In the genomic region with DNA sequence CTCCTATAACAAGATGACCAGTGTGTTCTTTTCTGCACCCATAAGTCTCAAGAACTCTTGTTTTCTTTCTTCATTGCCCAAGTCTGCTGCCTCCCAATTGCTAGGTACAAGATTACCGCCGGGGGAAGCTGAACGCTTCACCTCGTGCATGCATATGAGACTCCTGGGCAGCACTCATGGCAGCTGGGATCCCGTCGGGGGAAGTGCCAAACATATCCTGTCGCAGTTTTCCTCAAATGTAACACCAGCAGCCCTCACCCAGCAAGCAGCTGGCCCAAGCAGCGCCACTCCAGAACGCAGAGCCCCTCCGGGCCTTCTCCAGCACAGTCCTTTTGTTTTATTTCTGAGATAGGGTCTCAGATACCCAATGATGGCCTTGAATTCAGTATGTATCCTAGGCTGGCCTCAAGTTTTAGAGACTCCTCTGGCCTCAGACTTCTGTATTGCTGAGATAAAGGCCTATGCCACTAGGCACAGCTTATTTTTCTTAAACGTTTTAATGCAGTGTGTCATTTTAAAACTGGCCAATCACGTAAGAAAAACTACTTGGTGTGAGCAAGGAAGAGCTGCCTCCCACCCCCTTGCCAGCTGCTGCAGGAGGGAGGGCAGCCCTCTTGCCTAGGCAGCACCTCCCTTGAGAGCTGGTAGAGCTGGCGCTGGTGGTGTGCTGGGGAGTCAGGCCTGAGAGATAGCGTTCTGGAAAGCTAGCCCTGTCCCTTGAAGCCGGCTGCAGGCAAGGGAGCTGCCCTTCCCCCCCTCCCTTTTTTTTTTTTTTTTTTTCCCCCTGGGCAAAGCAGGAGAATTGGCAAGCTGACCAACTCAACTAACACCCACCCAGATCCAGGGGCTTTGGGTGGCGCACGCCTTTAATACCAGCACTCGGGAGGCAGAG, we compare ENCODE assay signal across 13 mouse cellular contexts. TPM values are rescaled to one million over a fixed set of nuclear protein-coding genes. Genes with fewer than 3 reads are reported as not detected.
DNase-seq lines count a peak whose midpoint lies in the region; ATAC-seq and TF ChIP-seq lines count a peak whose summit lies in the region.
"Had no signal": no experiment of that assay in that cellular context is flagged by ENCODE, and none has a peak within 500 bp of the region (broad histone marks: within the 10 kb centered on the region; RNA-seq: fewer than 3 reads in every experiment).

No protein-coding gene starts in this region.

- no peaks in the 10 kb centered on the region for H3K36me3 ChIP-seq in intestine, postnatal 0 days (ENCODE audit: control insufficient read depth, insufficient read depth)
- no peaks in the 10 kb centered on the region for H3K36me3 ChIP-seq in intestine, embryonic 16.5 days (ENCODE audit: control insufficient read depth, insufficient read depth, low read length)
- H3K36me3 ChIP-seq in E14TG2a.4 (ENCODE audit: insufficient read depth, low read length) = no peaks in the 10 kb centered on the region
- no peaks in the 10 kb centered on the region for H3K36me3 ChIP-seq in liver, embryonic 13.5 days
- H3K36me3 ChIP-seq: hindbrain, embryonic 13.5 days; limb, embryonic 12.5 days had no signal

- ATAC-seq in intestine, postnatal 0 days = no peak
- no peak for ATAC-seq in intestine, embryonic 16.5 days
- ATAC-seq in liver, embryonic 13.5 days (ENCODE audit: low read depth) = no peak
- ATAC-seq in monocyte, adult 5-6 weeks (replicated peaks; ENCODE audit: insufficient number of reproducible peaks, low FRiP score, low TSS enrichment, poor library complexity, severe bottlenecking) = no peak

- H3K9me3 ChIP-seq in intestine, postnatal 0 days (ENCODE audit: control insufficient read depth) = no peaks in the 10 kb centered on the region
- no peaks in the 10 kb centered on the region for H3K9me3 ChIP-seq in intestine, embryonic 16.5 days (ENCODE audit: control insufficient read depth, low read length)
- H3K9me3 ChIP-seq in E14TG2a.4 (ENCODE audit: low read length) = no peaks in the 10 kb centered on the region
- no peaks in the 10 kb centered on the region for H3K9me3 ChIP-seq in liver, embryonic 13.5 days (replicated peaks)
- H3K9me3 ChIP-seq: hindbrain, embryonic 13.5 days had no signal

- H3K27me3 ChIP-seq in intestine, postnatal 0 days (replicated peaks; ENCODE audit: control insufficient read depth, insufficient read depth, low read length) = no peaks in the 10 kb centered on the region
- no peaks in the 10 kb centered on the region for H3K27me3 ChIP-seq in intestine, embryonic 16.5 days (replicated peaks; ENCODE audit: control insufficient read depth, insufficient read depth, low read length)
- H3K27me3 ChIP-seq in E14TG2a.4 (ENCODE audit: insufficient read depth, low read length) = no peaks in the 10 kb centered on the region
- H3K27me3 ChIP-seq in liver, embryonic 13.5 days = no peaks in the 10 kb centered on the region
- H3K27me3 ChIP-seq: hindbrain, embryonic 13.5 days had no signal

- H3K4me1 ChIP-seq in intestine, postnatal 0 days (replicated peaks; ENCODE audit: control insufficient read depth, insufficient read depth, low read length) = peaks cover under 1% of the 10 kb centered on the region; the same call in 1 of the 2 replicates
- peaks cover 7% of the 10 kb centered on the region for H3K4me1 ChIP-seq in intestine, embryonic 16.5 days (ENCODE audit: control insufficient read depth, insufficient read depth, low read length)
- peaks cover 75% of the 10 kb centered on the region for H3K4me1 ChIP-seq in E14TG2a.4 (replicated peaks; ENCODE audit: low read depth, low read length)
- peaks cover 46% of the 10 kb centered on the region for H3K4me1 ChIP-seq in liver, embryonic 13.5 days (replicated peaks)

- H3K27ac ChIP-seq in intestine, postnatal 0 days (ENCODE audit: low read depth, low read length) = peak overlapping the region; percentile 50
- H3K27ac ChIP-seq in intestine, embryonic 16.5 days (ENCODE audit: low read length) = no peak overlapping the region
- peak overlapping the region; percentile 45 for H3K27ac ChIP-seq in liver, embryonic 13.5 days
- H3K27ac ChIP-seq: heart, adult 2 months; hindbrain, embryonic 13.5 days; limb, embryonic 12.5 days had no signal

- no peak overlapping the region for H3K4me2 ChIP-seq in intestine, postnatal 0 days (replicated peaks; ENCODE audit: low read depth)
- no peak overlapping the region for H3K4me2 ChIP-seq in intestine, embryonic 16.5 days (ENCODE audit: low read depth, low read length)
- peak overlapping the region; percentile 2; the same call in 1 of the 2 replicates for H3K4me2 ChIP-seq in liver, embryonic 13.5 days
- H3K4me2 ChIP-seq: hindbrain, embryonic 13.5 days; limb, embryonic 12.5 days had no signal

- no peak overlapping the region for H3K4me3 ChIP-seq in intestine, postnatal 0 days (ENCODE audit: low read depth, low read length)
- H3K4me3 ChIP-seq in intestine, embryonic 16.5 days (ENCODE audit: low read length) = no peak overlapping the region
- peak overlapping the region; percentile 60 for H3K4me3 ChIP-seq in E14TG2a.4 (replicated peaks; ENCODE audit: low read length)
- H3K4me3 ChIP-seq in liver, embryonic 13.5 days (replicated peaks) = no peak overlapping the region
- H3K4me3 ChIP-seq: heart, adult 2 months; hindbrain, embryonic 13.5 days; limb, embryonic 12.5 days had no signal

- DNase-seq in ES-CJ7 (ENCODE audit: low read depth, low spot score) = peak; percentile 67
- peak; percentile 56 for DNase-seq in liver, embryonic 13.5 days
- DNase-seq in urinary bladder, adult 2 months (ENCODE audit: low spot score) = no peak
- DNase-seq: cerebellum, adult 18-20 months; right cerebral cortex, postnatal 14 days had no signal

- no peak overlapping the region for H3K9ac ChIP-seq in intestine, postnatal 0 days (ENCODE audit: low read depth, low read length)
- H3K9ac ChIP-seq in intestine, embryonic 16.5 days (ENCODE audit: low read depth, low read length) = no peak overlapping the region
- H3K9ac ChIP-seq in liver, embryonic 13.5 days = no peak overlapping the region
- H3K9ac ChIP-seq: hindbrain, embryonic 13.5 days; limb, embryonic 12.5 days had no signal

- 71% methylated on average over 18 of the region's 18 CpGs for WGBS in intestine, postnatal 0 days
- 61% methylated on average over 18 of the region's 18 CpGs for WGBS in intestine, embryonic 16.5 days
- 53% methylated on average over 18 of the region's 18 CpGs for WGBS in liver, embryonic 13.5 days (ENCODE audit: insufficient replicate concordance)

- TF ChIP-seq CTCF in intestine, postnatal 0 days (IDR thresholded peaks at IDR 0.05; ENCODE audit: low read depth) = no peak
- TF ChIP-seq CTCF in E14TG2a.4 (conservative IDR thresholded peaks at IDR 0.05; ENCODE audit: low read length) = no peak

RNA-seq across cellular contexts. Expression of a gene that starts 16.6 kb away (rescaled TPM):
- 0.09 and 0.26 TPM in 2 replicates for polyA plus RNA-seq in intestine, postnatal 0 days (2015; fragmentation: Nextera tagmentation; extraction: Ambion mirVana)
- not detected in 2 replicates for polyA plus RNA-seq in intestine, embryonic 16.5 days (2015; fragmentation: Nextera tagmentation; extraction: Ambion mirVana)
- polyA plus RNA-seq in liver, embryonic 13.5 days (2015; fragmentation: Nextera tagmentation; extraction: Ambion mirVana) = not detected in 2 replicates
- not detected in 3 replicates for total RNA-seq in monocyte, adult 5-6 weeks (2017)
- 0.14 TPM in 1 of 2 replicates, not detected in the other for polyA plus RNA-seq in urinary bladder, adult 2 months (2012; rRNA removed)
- total RNA-seq: midbrain, postnatal 0 days had no signal
- polyA plus RNA-seq: limb, embryonic 12.5 days; midbrain, postnatal 0 days had no signal

RNA-seq across cellular contexts. Expression of a gene that starts 33.9 kb away (rescaled TPM):
- polyA plus RNA-seq in intestine, postnatal 0 days (2015; fragmentation: Nextera tagmentation; extraction: Ambion mirVana) = 7.0 and 7.7 TPM in 2 replicates
- polyA plus RNA-seq in intestine, embryonic 16.5 days (2015; fragmentation: Nextera tagmentation; extraction: Ambion mirVana) = 8.1 and 9.0 TPM in 2 replicates
- polyA plus RNA-seq in liver, embryonic 13.5 days (2015; fragmentation: Nextera tagmentation; extraction: Ambion mirVana) = 5.6 and 6.3 TPM in 2 replicates
- total RNA-seq in monocyte, adult 5-6 weeks (2017) = 71.9 to 130 TPM (median 77.4 TPM) in 3 replicates
- polyA plus RNA-seq in urinary bladder, adult 2 months (2012; rRNA removed) = 32.9 and 35.1 TPM in 2 replicates
